8 mouse cellular contexts compared by ENCODE assay signal in genomic region chr17:34198521-34198912, GRCm38 (mm10). TPM values are rescaled to one million over a fixed set of nuclear protein-coding genes. Genes with fewer than 3 reads are reported as not detected.
DNase-seq lines count a peak whose midpoint lies in the region; ATAC-seq and TF ChIP-seq lines count a peak whose summit lies in the region.

No protein-coding gene starts in this region.

- WGBS in heart, embryonic 14.5 days: 10% methylated on average over 11 of the region's 11 CpGs
- 13% methylated on average over 11 of the region's 11 CpGs for WGBS in hindbrain, embryonic 15.5 days
- whole genome bisulfite sequencing in midbrain, embryonic 12.5 days: 9% methylated on average over 11 of the region's 11 CpGs

- H3K4me1 ChIP-seq in heart, embryonic 14.5 days (ENCODE audit: control insufficient read depth in 2 of 2, insufficient read depth in 2 of 2, low read length in 2 of 2): peaks cover 4 to 16% of the 10 kb centered on the region in 2 experiments; a peak in 3 of 4 replicates
- H3K4me1 ChIP-seq in MEL (ENCODE audit: control insufficient read depth in 1 of 2, insufficient read depth in 2 of 2, low read length in 2 of 2): peaks cover 12 to 14% of the 10 kb centered on the region in 2 experiments
- H3K4me1 ChIP-seq in hindbrain, embryonic 15.5 days (replicated peaks): peaks cover 19% of the 10 kb centered on the region
- peaks cover 15% of the 10 kb centered on the region for H3K4me1 ChIP-seq in midbrain, embryonic 12.5 days

- no peak for TF ChIP-seq RAD21 in MEL (IDR thresholded peaks at IDR 0.05; ENCODE audit: low read depth, low read length)

- no peaks in the 10 kb centered on the region for H3K36me3 ChIP-seq in heart, embryonic 14.5 days (ENCODE audit: control insufficient read depth, insufficient read depth, low read length)
- peaks cover 0 to 5% of the 10 kb centered on the region in 2 experiments; a peak in 1 of 4 replicates for H3K36me3 ChIP-seq in MEL (ENCODE audit: control insufficient read depth in 1 of 2, insufficient read depth in 2 of 2, low read length in 2 of 2)
- H3K36me3 ChIP-seq in hindbrain, embryonic 15.5 days: no peaks in the 10 kb centered on the region
- no peaks in the 10 kb centered on the region for H3K36me3 ChIP-seq in midbrain, embryonic 12.5 days

- peak overlapping the region; percentile 43 to 44 for H3K4me3 ChIP-seq in heart, embryonic 14.5 days (ENCODE audit: control insufficient read depth in 1 of 2, insufficient read depth in 1 of 2, low read depth in 1 of 2, low read length in 2 of 2)
- H3K4me3 ChIP-seq in MEL (ENCODE audit: control insufficient read depth in 1 of 2, insufficient read depth in 1 of 2, low read depth in 2 of 2, low read length in 2 of 2): peak overlapping the region; percentile 67 to 93
- H3K4me3 ChIP-seq in hindbrain, embryonic 15.5 days: peak overlapping the region; percentile 47
- H3K4me3 ChIP-seq in midbrain, embryonic 12.5 days: peak overlapping the region; percentile 36

- H3K79me2 ChIP-seq in MEL (ENCODE audit: control insufficient read depth, insufficient read depth, low read length, poor library complexity): peaks cover 15% of the 10 kb centered on the region

- intact Hi-C loops in left cerebral cortex, postnatal 10 days (cut with DNase I): no loop called here

- DNase-seq in heart, adult 11 months: no peak
- DNase-seq in MEL (ENCODE audit: low read depth, low spot score): peak; percentile 73
- no peak for DNase-seq in right cerebral cortex, adult 2 months (ENCODE audit: low spot score in 2 of 2)
- no peak for DNase-seq in embryo, embryonic 11 days
- no peak for DNase-seq in left cerebral cortex, postnatal 10 days (ENCODE audit: extremely low spot score in 1 of 2, low spot score in 2 of 2)

- peak overlapping the region; percentile 61 for H3K9ac ChIP-seq in heart, embryonic 14.5 days (ENCODE audit: low read length)
- H3K9ac ChIP-seq in MEL (ENCODE audit: control insufficient read depth, low read depth, low read length, poor library complexity, severe bottlenecking): peak overlapping the region; percentile 88
- no peak overlapping the region for H3K9ac ChIP-seq in hindbrain, embryonic 15.5 days
- no peak overlapping the region for H3K9ac ChIP-seq in midbrain, embryonic 12.5 days (replicated peaks)

- peaks cover 80% of the 10 kb centered on the region for H3K27me3 ChIP-seq in heart, embryonic 14.5 days (ENCODE audit: control insufficient read depth, insufficient read depth, low read length)
- H3K27me3 ChIP-seq in MEL (ENCODE audit: control insufficient read depth in 1 of 2, insufficient read depth in 2 of 2, low read length in 2 of 2): no peaks in the 10 kb centered on the region
- peaks cover 62% of the 10 kb centered on the region for H3K27me3 ChIP-seq in hindbrain, embryonic 15.5 days
- H3K27me3 ChIP-seq in midbrain, embryonic 12.5 days: peaks cover 92% of the 10 kb centered on the region

- H3K27ac ChIP-seq in heart, embryonic 14.5 days (replicated peaks in 1 of 2; ENCODE audit: control insufficient read depth in 1 of 2, insufficient read depth in 1 of 2, low read depth in 2 of 2, low read length in 2 of 2): no peak overlapping the region
- peak overlapping the region; percentile 59 for H3K27ac ChIP-seq in MEL (ENCODE audit: control insufficient read depth, low read depth, low read length)
- no peak overlapping the region for H3K27ac ChIP-seq in hindbrain, embryonic 15.5 days (replicated peaks)
- no peak overlapping the region for H3K27ac ChIP-seq in midbrain, embryonic 12.5 days (replicated peaks)

- peak overlapping the region; percentile 76 for H3K4me2 ChIP-seq in heart, embryonic 14.5 days (ENCODE audit: low read length)
- peak overlapping the region; percentile 91 for H3K4me2 ChIP-seq in hindbrain, embryonic 15.5 days
- H3K4me2 ChIP-seq in midbrain, embryonic 12.5 days (replicated peaks): peak overlapping the region; percentile 58

- no peak for TF ChIP-seq POLR2A in MEL (IDR thresholded peaks at IDR 0.05; ENCODE audit: control insufficient read depth in 1 of 2, insufficient read depth in 1 of 2, low read depth in 1 of 2, low read length in 2 of 2, poor library complexity in 1 of 2)

- no peak for ATAC-seq in heart, embryonic 14.5 days (ENCODE audit: insufficient number of reproducible peaks, insufficient read depth, low FRiP score, low read depth)
- ATAC-seq in hindbrain, embryonic 15.5 days (ENCODE audit: low FRiP score, low read depth): no peak
- ATAC-seq in midbrain, embryonic 12.5 days (ENCODE audit: low FRiP score, low read depth): no peak

- H3K9me3 ChIP-seq in heart, embryonic 14.5 days (ENCODE audit: control insufficient read depth, low read length): no peaks in the 10 kb centered on the region
- no peaks in the 10 kb centered on the region for H3K9me3 ChIP-seq in MEL (replicated peaks; ENCODE audit: insufficient read depth, low read length)
- H3K9me3 ChIP-seq in hindbrain, embryonic 15.5 days: no peaks in the 10 kb centered on the region
- no peaks in the 10 kb centered on the region for H3K9me3 ChIP-seq in midbrain, embryonic 12.5 days

- peak in 1 of 2 experiments; percentile 4; a peak in 1 of 4 replicates for TF ChIP-seq EP300 in MEL (IDR thresholded peaks at IDR 0.05; ENCODE audit: low read depth in 1 of 2, low read length in 2 of 2)

- TF ChIP-seq CTCF in MEL (IDR thresholded peaks at IDR 0.05 in 2 of 3, conservative IDR thresholded peaks at IDR 0.05 in 1 of 3; ENCODE audit: control insufficient read depth in 1 of 3, insufficient read depth in 1 of 3, low read depth in 2 of 3, low read length in 3 of 3, poor library complexity in 1 of 3, severe bottlenecking in 1 of 3): no peak

TF ChIP-seq in MEL, 35 proteins besides CTCF, POLR2A, EP300 and RAD21 (continues in another document):
- no peak for TF ChIP-seq RCOR1 (IDR thresholded peaks at IDR 0.05; ENCODE audit: low read depth, low read length)
- TF ChIP-seq HCFC1 (IDR thresholded peaks at IDR 0.05; ENCODE audit: low read depth, low read length): no peak
- no peak for TF ChIP-seq ZMIZ1 (IDR thresholded peaks at IDR 0.05; ENCODE audit: low read depth, low read length)
- no peak for TF ChIP-seq SMC3 (IDR thresholded peaks at IDR 0.05; ENCODE audit: low read depth, low read length)
- TF ChIP-seq TAL1 (IDR thresholded peaks at IDR 0.05; ENCODE audit: low read length): no peak
- no peak for TF ChIP-seq UBTF (IDR thresholded peaks at IDR 0.05; ENCODE audit: borderline replicate concordance, insufficient read depth, low read depth, low read length)
- no peak for TF ChIP-seq USF1 (IDR thresholded peaks at IDR 0.05; ENCODE audit: low read depth, low read length)
- no peak for TF ChIP-seq NRF1 (IDR thresholded peaks at IDR 0.05; ENCODE audit: insufficient read depth, low read depth, low read length, poor library complexity, severe bottlenecking)
- no peak; the same call in 1 of the 2 replicates for TF ChIP-seq E2F4 (IDR thresholded peaks at IDR 0.05; ENCODE audit: borderline replicate concordance, low read depth, low read length)

RNA-seq across cellular contexts. Expression of gene Psmb8, which starts 1.0 kb away (rescaled TPM):
- polyA plus RNA-seq in heart, embryonic 14.5 days (2014; fragmentation: Nextera tagmentation; extraction: Ambion mirVana): 4.4 and 4.6 TPM in 2 replicates
- 129 and 144 TPM in 2 replicates for total RNA-seq in MEL (2012; rRNA removed)
- polyA plus RNA-seq in MEL (2012; ENCODE audit: insufficient read depth in 1 of 2, insufficient read length in 2 of 2, low read depth in 1 of 2, low replicate concordance in 2 of 2, missing spikeins in 1 of 2): 100 to 1,000 TPM in 1 of 2 experiments, not detected in 1; 133 TPM
- polyA plus RNA-seq in hindbrain, embryonic 15.5 days (2015; fragmentation: Nextera tagmentation; extraction: Ambion mirVana): 3.3 and 5.7 TPM in 2 replicates
- 1.6 and 2.1 TPM in 2 replicates for polyA plus RNA-seq in midbrain, embryonic 12.5 days (2016; fragmentation: Nextera tagmentation; extraction: Ambion mirVana)
- total RNA-seq in left cerebral cortex, postnatal 10 days (2021): 1 to 10 TPM; 1.7 TPM

RNA-seq across cellular contexts. Expression of gene Tap2, which starts 4.8 kb away (rescaled TPM):
- polyA plus RNA-seq in heart, embryonic 14.5 days (2014; fragmentation: Nextera tagmentation; extraction: Ambion mirVana): 2.1 and 2.8 TPM in 2 replicates
- 40.3 and 48.5 TPM in 2 replicates for total RNA-seq in MEL (2012; rRNA removed)
- polyA plus RNA-seq in MEL (2012; ENCODE audit: insufficient read depth in 1 of 2, insufficient read length in 2 of 2, low read depth in 1 of 2, low replicate concordance in 2 of 2, missing spikeins in 1 of 2): 10 to 100 TPM in 1 of 2 experiments, not detected in 1; 63.0 TPM
- 2.2 and 2.3 TPM in 2 replicates for polyA plus RNA-seq in hindbrain, embryonic 15.5 days (2015; fragmentation: Nextera tagmentation; extraction: Ambion mirVana)
- polyA plus RNA-seq in midbrain, embryonic 12.5 days (2016; fragmentation: Nextera tagmentation; extraction: Ambion mirVana): 0.79 and 0.82 TPM in 2 replicates
- 1 to 10 TPM; 2.6 to 3.0 TPM for total RNA-seq in left cerebral cortex, postnatal 10 days (2021)

RNA-seq across cellular contexts. Expression of gene Psmb9, which starts 11.0 kb away (rescaled TPM):
- 1.6 and 1.7 TPM in 2 replicates for polyA plus RNA-seq in heart, embryonic 14.5 days (2014; fragmentation: Nextera tagmentation; extraction: Ambion mirVana)
- total RNA-seq in MEL (2012; rRNA removed): 23.3 and 24.9 TPM in 2 replicates
- polyA plus RNA-seq in MEL (2012; ENCODE audit: insufficient read depth in 1 of 2, insufficient read length in 2 of 2, low read depth in 1 of 2, low replicate concordance in 2 of 2, missing spikeins in 1 of 2): 10 to 100 TPM in 1 of 2 experiments, not detected in 1; 14.7 TPM
- 1.4 and 2.4 TPM in 2 replicates for polyA plus RNA-seq in hindbrain, embryonic 15.5 days (2015; fragmentation: Nextera tagmentation; extraction: Ambion mirVana)
- polyA plus RNA-seq in midbrain, embryonic 12.5 days (2016; fragmentation: Nextera tagmentation; extraction: Ambion mirVana): 1.3 and 1.5 TPM in 2 replicates
- 1 to 10 TPM in 1 of 2 experiments, under 1 TPM in 1; 0.66 to 2.2 TPM for total RNA-seq in left cerebral cortex, postnatal 10 days (2021)

RNA-seq across cellular contexts. Expression of gene Tap1, which starts 11.2 kb away (rescaled TPM):
- 1.7 and 1.9 TPM in 2 replicates for polyA plus RNA-seq in heart, embryonic 14.5 days (2014; fragmentation: Nextera tagmentation; extraction: Ambion mirVana)
- 24.6 and 30.7 TPM in 2 replicates for total RNA-seq in MEL (2012; rRNA removed)
- 10 to 100 TPM in 1 of 2 experiments, not detected in 1; 46.6 TPM for polyA plus RNA-seq in MEL (2012; ENCODE audit: insufficient read depth in 1 of 2, insufficient read length in 2 of 2, low read depth in 1 of 2, low replicate concordance in 2 of 2, missing spikeins in 1 of 2)
- 3.0 and 3.7 TPM in 2 replicates for polyA plus RNA-seq in hindbrain, embryonic 15.5 days (2015; fragmentation: Nextera tagmentation; extraction: Ambion mirVana)
- 1.4 and 1.8 TPM in 2 replicates for polyA plus RNA-seq in midbrain, embryonic 12.5 days (2016; fragmentation: Nextera tagmentation; extraction: Ambion mirVana)
- 1 to 10 TPM; 2.7 to 3.3 TPM for total RNA-seq in left cerebral cortex, postnatal 10 days (2021)

RNA-seq across cellular contexts. Expression of gene H2-Ob, which starts 40.2 kb away (rescaled TPM):
- polyA plus RNA-seq in heart, embryonic 14.5 days (2014; fragmentation: Nextera tagmentation; extraction: Ambion mirVana): not detected in 2 replicates
- total RNA-seq in MEL (2012; rRNA removed): 0.75 and 0.81 TPM in 2 replicates
- polyA plus RNA-seq in MEL (2012; ENCODE audit: insufficient read depth in 1 of 2, insufficient read length in 2 of 2, low read depth in 1 of 2, low replicate concordance in 2 of 2, missing spikeins in 1 of 2): 1 to 10 TPM in 1 of 2 experiments, not detected in 1; 2.0 TPM
- 0.20 and 0.21 TPM in 2 replicates for polyA plus RNA-seq in hindbrain, embryonic 15.5 days (2015; fragmentation: Nextera tagmentation; extraction: Ambion mirVana)
- polyA plus RNA-seq in midbrain, embryonic 12.5 days (2016; fragmentation: Nextera tagmentation; extraction: Ambion mirVana): not detected in 2 replicates
- total RNA-seq in left cerebral cortex, postnatal 10 days (2021): under 1 TPM in 1 of 2 experiments, not detected in 1; 0.39 TPM

Comparison
In these comparisons a context has a peak if more than half of its experiments do, and no peak if none do; other contexts are left out.
1. H3K9ac ChIP-seq: peak in heart, embryonic 14.5 days (single experiment) and MEL (single experiment); none in hindbrain, embryonic 15.5 days (single experiment) and midbrain, embryonic 12.5 days (single experiment).
2. Peak in every context shown above with its lines, with median percentiles within 50 percentile points of each other: H3K4me2 ChIP-seq and H3K4me3 ChIP-seq.